Mouse (Mus musculus) lung, embryonic 16.5 days (tissue): ENCODE results near the gene Ccsap. TPM values are rescaled to one million over a fixed set of nuclear protein-coding genes. Genes with fewer than 3 reads are reported as not detected.

Experiments used
- ATAC-seq: fragments of 200-750 bp; cut with Nextera tagmentation; 2 replicates; pipeline ENCODE4 v1.8.0; 2017; ENCODE audit warnings: low read depth, mild to moderate bottlenecking, moderate library complexity
- H3K27ac ChIP-seq: fragments of 300-500 bp; sonication (generic); 2 replicates; pipeline ENCODE4 v1.5.1; 2014; ENCODE audit warnings: mild to moderate bottlenecking, control low read depth, low read length
- H3K27me3 ChIP-seq: fragments of 300-500 bp; sonication (generic); 2 replicates; pipeline ENCODE4 v1.6.1; 2014; ENCODE audit warnings: low read depth, low read length, mixed read lengths; ENCODE audit not compliant: control insufficient read depth, insufficient read depth
- H3K36me3 ChIP-seq: fragments of 300-500 bp; sonication (generic); 2 replicates; pipeline ENCODE4 v1.6.1; 2014; ENCODE audit warnings: low read length; ENCODE audit not compliant: control insufficient read depth, insufficient read depth
- H3K4me1 ChIP-seq: fragments of 300-500 bp; sonication (generic); replicated peaks from 2 replicates; pipeline ENCODE4 v1.6.1; 2014; ENCODE audit warnings: low read length, mixed read lengths; ENCODE audit not compliant: control insufficient read depth, insufficient read depth
- H3K4me2 ChIP-seq: fragments of 300-500 bp; sonication (generic); 2 replicates; pipeline ENCODE4 v1.6.1; 2014; ENCODE audit warnings: low read depth, low read length, control low read depth
- H3K4me3 ChIP-seq: fragments of 300-500 bp; sonication (generic); 2 replicates; pipeline ENCODE4 v1.5.1; 2014; ENCODE audit warnings: mild to moderate bottlenecking, low read length, control low read depth
- H3K9ac ChIP-seq: fragments of 300-500 bp; sonication (generic); 2 replicates; pipeline ENCODE4 v1.6.1; 2014; ENCODE audit warnings: low read length, control low read depth
- H3K9me3 ChIP-seq: fragments of 300-500 bp; sonication (generic); 2 replicates; pipeline ENCODE4 v1.6.1; 2016; ENCODE audit warnings: low read length; ENCODE audit not compliant: control insufficient read depth
- WGBS: fragments of 180-500 bp; shearing (Covaris S2); extraction: QIAGEN DNeasy Blood & Tissue Kit; methylation state at CpG from one replicate; pipeline ENCODE4 v1.1.7; 2014; 5-methylcytosine and 5-hydroxymethylcytosine counted together
- polyA plus RNA-seq: library from polyadenylated mRNA; unstranded; fragments of >200 nt; fragmentation: Nextera tagmentation; extraction: Ambion mirVana; gene quantifications from 2 replicates; pipeline ENCODE4 v1.2.1, GENCODE M21; 2015

The Ccsap gene
- polyA plus RNA-seq, 1 experiment from 2014 or later = 4.4 TPM

- Histone ChIP-seq H3K27ac (peak within 1 kb of the TSS; percentile 47), H3K27me3 (no peaks in the 10 kb centered on the region), H3K4me2 (peak within 1 kb of the TSS; percentile 86), H3K4me3 (peak within 1 kb of the TSS; percentile 78), H3K36me3 (no peaks in the 10 kb centered on the region), H3K4me1 (peaks cover 21% of the 10 kb centered on the region), H3K9ac (peak within 1 kb of the TSS; percentile 87), H3K9me3 (no peaks in the 10 kb centered on the region)
- ATAC-seq = peak; percentile 96
- under 1% methylated on average over 47 of the region's 48 CpGs for WGBS
These were observed 54.2 kb downstream of the Ccsap start, which contains the start of gene Rab4a for GRCm38 (mm10) chr8:123805718-123806373. Gene Rab4a, plus strand, starts transcription at chr8:123805985.

- WGBS = 15% methylated on average over 15 of the region's 15 CpGs
- peak; percentile 10; the same call in 1 of the 2 replicates for ATAC-seq
- peak overlapping the region; percentile 78 for H3K4me3 ChIP-seq
These were observed 54.7 kb downstream of the Ccsap start for GRCm38 (mm10) chr8:123805209-123805717.

DNA sequence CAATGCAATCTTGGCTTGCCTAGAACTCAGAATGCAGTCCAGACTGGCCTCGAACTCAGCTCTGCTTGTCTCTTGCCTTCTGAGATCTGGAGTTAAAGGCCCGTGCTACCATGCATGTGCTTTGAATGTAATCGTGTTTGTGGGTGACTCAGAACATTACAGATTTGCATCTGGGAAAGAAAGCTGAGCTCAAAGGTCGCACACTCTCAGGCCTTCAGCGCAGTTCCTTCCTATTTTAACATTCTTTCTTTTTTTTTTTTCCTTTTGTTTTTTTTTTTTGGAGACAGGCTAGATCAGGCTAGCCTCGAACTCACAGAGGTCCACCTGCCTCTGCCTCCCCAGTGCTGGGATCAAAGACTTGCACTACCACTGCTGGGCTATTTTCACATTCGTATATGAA is 55.4 kb downstream of the Ccsap start:
- H3K36me3 ChIP-seq = no peaks in the 10 kb centered on the region
- H3K9me3 ChIP-seq = no peaks in the 10 kb centered on the region
- no peak overlapping the region for H3K9ac ChIP-seq
- no peak overlapping the region for H3K27ac ChIP-seq
- peaks cover 21% of the 10 kb centered on the region for H3K4me1 ChIP-seq
- WGBS = 82% methylated on average over 7 of the region's 7 CpGs
- H3K4me2 ChIP-seq = no peak overlapping the region
- no peak for ATAC-seq
- H3K27me3 ChIP-seq = no peaks in the 10 kb centered on the region
- no peak overlapping the region for H3K4me3 ChIP-seq

More at GRCm38 (mm10) chr8:123805209-123805717, 54.7 kb downstream of the Ccsap start:
- peak overlapping the region; percentile 86 for H3K4me2 ChIP-seq
- H3K9ac ChIP-seq = peak overlapping the region; percentile 87
- H3K27me3 ChIP-seq = no peaks in the 10 kb centered on the region
- no peaks in the 10 kb centered on the region for H3K36me3 ChIP-seq
- H3K27ac ChIP-seq = peak overlapping the region; percentile 44
- no peaks in the 10 kb centered on the region for H3K9me3 ChIP-seq
- peaks cover 21% of the 10 kb centered on the region for H3K4me1 ChIP-seq

DNA sequence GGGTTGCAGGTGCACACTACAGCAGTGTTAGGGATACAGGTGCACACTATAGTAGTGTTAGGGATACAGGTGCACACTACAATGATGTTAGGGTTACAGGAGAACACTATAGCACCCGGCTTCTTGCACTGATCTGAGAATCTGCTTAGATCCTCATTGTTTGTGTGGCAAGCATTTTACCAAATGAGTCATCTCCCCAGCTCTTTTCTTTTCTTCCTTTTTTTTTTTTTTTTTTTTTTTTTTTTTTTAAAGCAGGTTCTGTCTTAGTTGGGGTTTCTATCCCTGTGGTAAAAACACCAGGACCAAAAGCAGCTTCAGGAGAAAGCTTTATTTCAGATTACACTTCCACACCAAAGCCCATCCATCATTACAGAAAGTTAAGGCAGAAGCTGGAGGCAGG is 56.4 kb downstream of the Ccsap start:
- no peak for ATAC-seq
- H3K4me2 ChIP-seq = no peak overlapping the region
- no peak overlapping the region for H3K27ac ChIP-seq
- peaks cover 21% of the 10 kb centered on the region for H3K4me1 ChIP-seq
- no peaks in the 10 kb centered on the region for H3K9me3 ChIP-seq
- 63% methylated on average over 1 of the region's 1 CpGs for WGBS
- no peak overlapping the region for H3K9ac ChIP-seq
- H3K27me3 ChIP-seq = no peaks in the 10 kb centered on the region
- H3K36me3 ChIP-seq = no peaks in the 10 kb centered on the region
- H3K4me3 ChIP-seq = no peak overlapping the region

DNA sequence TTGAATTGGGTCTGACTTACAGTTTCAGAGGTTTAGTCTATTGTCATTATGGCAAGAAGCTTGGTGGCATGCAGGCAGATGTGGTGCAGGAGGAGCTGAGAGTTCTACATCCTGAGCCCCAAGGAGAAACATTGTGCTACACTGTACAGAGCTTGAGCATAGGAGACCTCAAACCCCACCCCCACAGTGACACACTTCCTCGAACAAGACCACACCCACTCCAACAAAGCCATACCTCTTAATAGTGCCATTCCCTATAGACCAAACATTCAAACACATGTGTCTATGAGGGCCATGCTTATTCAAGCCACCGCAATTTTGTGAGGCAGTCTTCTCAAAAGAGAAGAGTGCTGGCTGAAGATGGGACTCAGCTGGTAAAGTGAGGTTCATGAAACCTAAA is 58.5 kb downstream of the Ccsap start:
- no peak overlapping the region for H3K4me3 ChIP-seq
- H3K27ac ChIP-seq = no peak overlapping the region
- no peak for ATAC-seq
- no peaks in the 10 kb centered on the region for H3K36me3 ChIP-seq
- no peaks in the 10 kb centered on the region for H3K27me3 ChIP-seq
- H3K4me2 ChIP-seq = no peak overlapping the region
- 81% methylated on average over 2 of the region's 2 CpGs for WGBS
- peaks cover 10% of the 10 kb centered on the region for H3K4me1 ChIP-seq
- no peaks in the 10 kb centered on the region for H3K9me3 ChIP-seq
- no peak overlapping the region for H3K9ac ChIP-seq

DNA sequence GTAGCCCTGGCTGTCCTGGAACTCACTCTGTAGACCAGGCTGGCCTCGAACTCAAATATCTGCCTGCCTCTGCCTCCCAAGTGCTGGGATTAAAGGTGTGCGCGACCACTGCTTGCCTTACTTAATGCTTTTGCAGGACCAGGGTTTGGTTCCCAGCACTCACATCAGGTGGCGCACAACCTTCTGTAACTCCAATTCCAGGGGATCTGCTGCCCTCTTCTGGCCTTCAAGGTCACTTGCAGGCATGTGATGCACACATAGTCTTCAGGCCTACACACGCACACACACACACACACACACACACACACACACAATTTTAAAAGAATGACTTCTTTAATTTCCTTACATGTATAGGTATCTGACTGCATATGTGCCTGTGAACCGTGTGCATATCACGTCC is 59.1 kb downstream of the Ccsap start:
- peaks cover 6% of the 10 kb centered on the region for H3K4me1 ChIP-seq
- no peaks in the 10 kb centered on the region for H3K36me3 ChIP-seq
- 87% methylated on average over 6 of the region's 7 CpGs for WGBS
- H3K9me3 ChIP-seq = no peaks in the 10 kb centered on the region
- no peak overlapping the region for H3K4me3 ChIP-seq
- no peak overlapping the region for H3K9ac ChIP-seq
- H3K27me3 ChIP-seq = no peaks in the 10 kb centered on the region
- no peak for ATAC-seq
- H3K4me2 ChIP-seq = no peak overlapping the region
- H3K27ac ChIP-seq = no peak overlapping the region

- no peak overlapping the region for H3K4me3 ChIP-seq
- no peaks in the 10 kb centered on the region for H3K4me1 ChIP-seq
- no peaks in the 10 kb centered on the region for H3K36me3 ChIP-seq
- no peak overlapping the region for H3K4me2 ChIP-seq
- 38% methylated on average over 3 of the region's 3 CpGs for WGBS
- no peaks in the 10 kb centered on the region for H3K9me3 ChIP-seq
- no peak overlapping the region for H3K27ac ChIP-seq
- no peak overlapping the region for H3K9ac ChIP-seq
- ATAC-seq = no peak
- H3K27me3 ChIP-seq = no peaks in the 10 kb centered on the region
These were observed 60.1 kb downstream of the Ccsap start for GRCm38 (mm10) chr8:123799885-123800284.

DNA sequence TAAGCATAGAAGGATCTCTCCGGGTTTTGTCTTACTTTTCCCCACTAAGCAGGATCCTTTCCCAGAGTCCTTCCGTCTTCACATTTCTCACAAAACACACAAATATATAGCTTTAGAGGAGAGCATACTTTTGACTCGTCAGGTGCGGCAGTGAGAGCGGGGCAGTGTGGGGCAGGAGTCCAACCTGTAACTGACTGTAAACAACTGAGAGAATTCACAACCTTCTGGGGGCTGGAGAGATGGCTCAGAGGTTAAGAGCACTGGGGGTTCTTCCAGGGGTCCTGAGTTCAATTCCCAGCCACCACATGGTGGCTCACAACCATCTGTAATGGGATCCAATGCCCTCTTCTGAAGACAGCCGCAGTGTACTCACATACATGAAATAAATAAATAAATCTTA is 60.6 kb downstream of the Ccsap start:
- ATAC-seq = no peak
- no peaks in the 10 kb centered on the region for H3K4me1 ChIP-seq
- no peaks in the 10 kb centered on the region for H3K9me3 ChIP-seq
- WGBS = 68% methylated on average over 6 of the region's 6 CpGs
- H3K4me3 ChIP-seq = no peak overlapping the region
- no peak overlapping the region for H3K27ac ChIP-seq
- H3K4me2 ChIP-seq = no peak overlapping the region
- H3K9ac ChIP-seq = no peak overlapping the region
- H3K27me3 ChIP-seq = no peaks in the 10 kb centered on the region
- H3K36me3 ChIP-seq = no peaks in the 10 kb centered on the region

GRCm38 (mm10) chr8:123797928-123798327 is 62.1 kb downstream of the Ccsap start:
- H3K9me3 ChIP-seq = no peaks in the 10 kb centered on the region
- no peaks in the 10 kb centered on the region; the same call in 1 of the 2 replicates for H3K4me1 ChIP-seq
- no peaks in the 10 kb centered on the region for H3K27me3 ChIP-seq
- WGBS = 84% methylated on average over 15 of the region's 15 CpGs
- no peak overlapping the region for H3K4me2 ChIP-seq
- no peak for ATAC-seq
- H3K27ac ChIP-seq = no peak overlapping the region
- H3K9ac ChIP-seq = no peak overlapping the region
- H3K4me3 ChIP-seq = no peak overlapping the region
- H3K36me3 ChIP-seq = no peaks in the 10 kb centered on the region
